Mouse (Mus musculus) frontal cortex, adult 2 months (tissue): Measurements from ENCODE around the gene Ppm1g. TPM values are rescaled to one million over a fixed set of nuclear protein-coding genes. Genes with fewer than 3 reads are reported as not detected.

Source experiments
- DNase-seq, 2 experiments: peaks; one replicate each; pipeline ENCODE4 v3.0.0; 2022; ENCODE audit warnings: low spot score in 1 of 2; ENCODE audit errors: extremely low spot score in 1 of 2
- polyA plus RNA-seq: library from polyadenylated mRNA; depleted of rRNA; stranded (reverse); fragments of >200 nt; gene quantifications from 2 replicates; pipeline ENCODE4 v1.2.3, GENCODE M21; 2012; rRNA removed

The Ppm1g gene
- 90.8 and 98.9 TPM in 2 replicates for polyA plus RNA-seq

DNA sequence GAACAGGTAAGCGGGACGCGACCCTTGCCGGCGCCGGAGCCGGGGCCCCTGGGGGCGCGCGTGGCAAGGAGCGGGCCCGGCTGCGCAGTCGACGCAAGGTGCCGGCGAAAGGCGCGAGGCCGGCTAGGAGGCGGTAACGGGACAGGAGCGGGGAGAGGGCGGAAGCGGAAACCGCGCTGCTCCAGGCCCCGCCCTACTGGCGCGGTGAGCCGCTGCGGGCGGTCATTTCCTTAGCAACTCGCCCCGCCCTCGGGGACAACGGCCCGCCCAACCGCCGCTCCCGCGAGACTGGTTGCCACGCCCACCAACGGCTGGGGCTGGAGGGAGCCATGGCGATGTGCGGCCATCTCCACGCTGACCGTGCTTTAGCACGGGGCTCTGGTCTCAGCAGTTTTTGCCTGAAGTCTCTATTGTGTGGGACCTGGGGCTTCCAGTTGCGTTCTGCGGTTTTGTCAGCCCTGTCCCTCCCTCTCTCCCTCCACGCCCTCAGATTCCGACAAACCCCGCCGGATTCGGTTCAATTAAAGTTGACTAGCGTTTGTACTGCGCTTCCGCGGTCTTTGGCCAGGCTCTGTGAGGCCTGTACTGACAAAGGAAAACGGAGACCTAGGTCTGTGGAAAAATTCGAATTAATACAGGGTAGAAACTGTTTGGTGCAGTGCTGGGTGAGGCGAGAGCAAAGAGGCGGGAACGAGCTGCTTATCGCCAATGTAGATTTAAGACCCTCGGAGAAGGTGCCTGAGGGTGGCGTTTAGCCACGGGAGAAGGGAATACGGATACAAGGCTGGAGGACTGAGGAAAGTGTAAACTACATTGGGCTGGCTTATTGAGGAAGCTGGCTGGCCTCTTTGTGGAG, at the start of gene Ppm1g:
Gene Ppm1g (minus strand): TSS at position 240 of the 856 bp plus-strand sequence.
- DNase-seq: peak; percentile 87 to 96

DNA sequence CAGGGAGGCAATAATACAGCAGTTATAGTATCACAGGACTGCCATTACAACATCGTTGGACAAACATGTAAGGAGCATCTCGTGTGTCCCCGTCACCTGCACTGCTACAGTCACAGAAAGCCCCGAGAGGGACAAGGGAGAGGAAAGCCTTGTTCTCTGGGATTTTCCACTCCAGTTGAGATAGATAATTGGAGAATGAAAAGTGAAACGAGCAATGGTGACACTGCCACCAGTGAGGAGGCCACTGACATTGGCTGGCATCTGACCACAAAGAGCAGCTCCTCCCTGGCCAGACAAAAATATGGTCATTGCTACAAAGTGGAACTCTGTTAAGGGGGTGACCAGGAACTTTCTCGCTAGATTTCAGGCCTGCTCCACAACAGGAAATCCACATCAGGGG, 47.2 kb upstream of the Ppm1g start:
- DNase-seq: no peak

DNA sequence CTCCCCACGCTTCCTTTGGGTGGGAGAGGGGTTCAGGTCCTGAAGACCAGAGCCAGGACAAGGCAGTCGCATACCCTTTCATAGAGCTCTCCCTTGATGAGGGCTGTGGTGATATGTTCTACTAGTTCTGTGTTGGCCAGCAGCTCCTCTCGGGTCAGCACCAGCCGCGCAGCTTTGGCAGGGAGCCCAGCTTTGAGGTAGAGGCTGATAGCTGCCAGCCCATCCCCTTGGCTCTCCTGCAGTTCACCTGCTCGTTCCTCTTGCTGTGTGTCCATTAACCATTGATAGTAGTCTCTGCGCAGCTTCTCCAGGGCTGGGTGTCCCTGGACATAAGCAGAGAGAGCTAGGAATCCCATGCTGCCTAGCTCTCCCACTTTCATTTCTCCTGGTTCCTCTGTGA, 45.6 kb upstream of the Ppm1g start:
- DNase-seq: no peak

DNA sequence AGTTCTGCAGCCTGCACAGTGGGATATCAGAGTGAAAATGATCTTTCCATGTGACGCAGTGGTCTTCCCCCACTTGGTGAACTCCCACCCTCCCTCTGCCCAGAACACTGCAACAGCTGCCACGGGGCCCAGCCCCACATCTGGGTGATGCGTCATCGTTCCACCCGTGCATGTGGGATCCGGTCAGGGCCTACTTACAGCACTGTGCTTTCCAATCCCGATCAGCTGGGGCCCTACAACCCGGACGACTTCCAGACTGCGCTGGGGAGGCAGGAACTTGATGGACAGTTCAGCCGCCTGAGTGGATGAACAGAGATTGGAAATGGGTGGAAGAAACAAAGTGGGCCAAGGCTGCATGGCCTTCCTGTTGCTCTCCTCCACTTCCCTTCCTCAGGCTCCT, 37.1 kb upstream of the Ppm1g start:
- DNase-seq: no peak

DNA sequence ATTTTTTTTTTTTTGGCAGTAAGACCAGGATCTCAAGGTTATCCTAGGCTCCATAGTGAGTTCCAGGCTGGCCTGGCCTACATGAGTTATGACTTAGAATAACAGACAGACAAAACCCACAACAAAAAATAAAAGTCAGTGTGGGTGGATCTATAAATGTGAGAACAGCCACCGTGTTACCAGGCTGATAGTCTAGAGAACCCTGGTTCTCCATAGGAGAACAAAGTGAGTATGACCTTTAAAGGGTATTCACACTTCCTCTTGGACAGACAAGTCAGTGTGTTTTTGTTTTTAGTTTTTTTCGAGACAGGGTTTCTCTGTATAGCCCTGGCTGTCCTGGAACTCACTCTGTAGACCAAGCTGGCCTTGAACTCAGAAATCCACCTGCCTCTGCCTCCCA, 35.5 kb upstream of the Ppm1g start:
- DNase-seq: no peak

DNA sequence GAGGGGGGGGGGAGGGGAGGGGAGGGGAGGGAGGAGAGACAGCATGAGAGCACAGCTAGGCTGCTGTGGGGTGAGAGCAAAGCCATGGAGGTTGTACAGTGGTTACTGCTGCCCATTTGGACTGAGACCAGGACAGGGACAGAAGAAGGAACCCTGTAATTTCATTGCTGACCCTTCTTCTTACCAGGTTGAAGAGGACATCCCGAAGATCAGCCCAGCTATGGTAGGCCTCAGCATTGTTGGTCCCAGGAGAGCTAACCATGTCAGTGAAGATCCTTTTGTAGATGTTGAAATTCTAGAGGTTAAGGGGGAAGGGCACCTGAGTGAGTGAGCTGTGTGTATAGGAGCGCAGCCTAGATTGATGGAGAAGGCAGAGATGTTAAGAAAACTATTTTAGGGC, 34.9 kb upstream of the Ppm1g start:
- DNase-seq: no peak

DNA sequence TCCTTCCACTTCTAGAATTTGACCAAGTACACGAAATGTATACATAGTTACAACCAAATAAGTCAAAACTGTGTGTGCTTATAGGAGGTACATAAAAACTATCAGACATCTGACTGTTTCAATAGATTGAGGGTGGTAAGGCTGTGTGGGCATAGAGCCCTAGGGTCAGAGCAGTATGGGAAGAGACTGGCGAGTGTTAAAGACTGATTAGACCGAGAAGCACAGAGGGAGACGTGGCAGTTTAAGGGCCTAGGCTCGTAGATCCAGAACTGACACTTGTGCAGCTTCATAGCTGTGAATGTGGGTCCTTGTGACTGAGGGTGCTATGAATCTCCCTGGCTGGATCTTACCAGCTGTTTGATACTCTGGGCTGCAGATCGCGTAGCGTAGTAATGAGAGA, 34.4 kb upstream of the Ppm1g start:
- DNase-seq: no peak

DNA sequence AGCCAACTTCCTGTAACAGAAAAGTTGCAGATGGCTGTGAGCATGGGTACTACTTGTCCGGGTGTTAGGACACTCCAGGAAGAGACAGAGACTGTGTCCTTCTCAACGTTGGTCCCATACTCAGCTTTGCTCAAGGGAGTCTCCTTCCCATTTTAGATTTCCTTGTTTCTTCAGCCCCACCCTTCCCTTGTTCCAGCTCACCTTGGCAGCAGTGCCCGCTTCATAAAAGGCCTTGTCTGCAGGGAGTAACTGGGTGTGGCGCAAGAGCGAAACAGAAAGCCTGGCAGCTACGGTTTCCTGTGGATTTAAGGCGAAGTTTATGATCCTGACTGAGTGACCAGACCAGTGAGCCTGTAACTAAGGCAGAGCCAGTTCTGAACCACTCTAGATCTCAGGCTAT, 34.0 kb upstream of the Ppm1g start:
- DNase-seq: no peak

DNA sequence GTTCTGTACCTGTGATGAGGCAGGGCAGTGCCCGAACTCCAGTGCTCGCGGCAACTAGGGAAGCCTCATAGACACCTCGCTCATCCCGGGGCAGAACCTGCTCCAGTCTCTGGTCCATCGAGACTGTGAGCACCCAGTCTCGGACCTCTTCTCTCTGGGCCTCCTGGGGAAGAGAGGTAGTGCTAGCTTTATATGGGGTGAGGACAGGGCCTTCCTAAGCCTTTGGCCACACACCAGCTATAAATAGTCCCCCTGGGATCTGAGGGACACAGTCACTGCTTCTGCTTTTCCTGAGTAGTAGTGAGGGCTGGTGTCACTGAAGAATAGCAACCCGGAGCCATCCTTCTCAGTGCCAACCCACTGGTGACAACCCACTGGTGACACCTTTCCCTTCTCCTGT, 33.3 kb upstream of the Ppm1g start:
- DNase-seq: no peak

DNA sequence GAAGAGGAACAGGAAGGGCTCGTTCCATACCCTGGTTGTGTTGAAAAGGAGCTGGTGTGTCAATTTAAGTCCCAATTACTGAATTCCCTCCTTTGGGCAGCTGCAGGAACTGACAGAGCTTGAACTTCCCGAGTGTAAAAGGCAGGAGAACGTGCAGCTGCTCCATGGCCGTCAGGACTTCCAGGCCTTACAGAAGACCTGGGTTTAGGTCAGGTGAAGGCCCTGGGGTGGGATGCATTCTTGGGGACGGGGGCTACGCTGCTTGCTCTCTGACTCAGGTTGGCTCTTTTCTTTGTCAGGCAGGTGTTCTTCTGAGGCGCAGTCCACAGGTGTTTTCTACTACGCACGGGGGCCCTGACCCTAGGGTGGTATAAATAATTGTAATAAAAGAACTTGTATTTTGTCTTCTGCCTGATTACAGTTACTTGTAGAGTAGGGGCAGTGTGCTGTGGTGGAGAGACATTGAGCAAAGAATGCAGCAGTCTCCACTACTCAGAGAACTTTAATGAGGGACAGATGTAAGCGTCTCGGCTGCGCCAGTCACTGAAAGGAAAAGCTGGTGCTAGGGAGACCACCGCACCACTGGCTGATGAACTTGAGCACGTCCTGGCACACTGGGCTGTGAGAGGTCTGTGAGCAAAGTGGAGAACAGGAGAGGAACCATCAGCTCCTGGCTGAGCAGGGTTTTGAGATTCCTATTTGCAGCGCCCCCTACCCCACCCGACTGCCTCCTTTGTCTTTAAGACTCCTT, 32.5 kb upstream of the Ppm1g start:
- no peak for DNase-seq

DNA sequence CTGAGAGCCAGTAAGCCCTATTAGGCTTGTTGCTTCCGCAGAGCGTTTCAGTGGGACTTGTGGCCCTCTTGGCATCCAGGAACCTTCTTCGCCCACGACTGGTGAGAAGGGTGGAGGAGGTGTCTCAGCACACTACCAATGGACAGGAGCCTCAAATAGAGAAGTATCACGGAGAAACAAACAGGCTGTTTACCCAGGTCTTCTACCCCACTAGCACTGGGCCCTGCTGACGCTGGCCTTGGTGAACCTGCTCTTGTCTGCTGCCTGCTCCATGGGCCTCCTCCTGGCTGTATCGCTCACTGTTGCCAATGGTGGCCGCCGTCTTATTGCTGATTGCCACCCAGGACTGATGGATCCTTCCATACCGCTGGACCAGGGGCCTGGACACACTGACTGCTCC, 31.7 kb upstream of the Ppm1g start:
- no peak for DNase-seq

DNA sequence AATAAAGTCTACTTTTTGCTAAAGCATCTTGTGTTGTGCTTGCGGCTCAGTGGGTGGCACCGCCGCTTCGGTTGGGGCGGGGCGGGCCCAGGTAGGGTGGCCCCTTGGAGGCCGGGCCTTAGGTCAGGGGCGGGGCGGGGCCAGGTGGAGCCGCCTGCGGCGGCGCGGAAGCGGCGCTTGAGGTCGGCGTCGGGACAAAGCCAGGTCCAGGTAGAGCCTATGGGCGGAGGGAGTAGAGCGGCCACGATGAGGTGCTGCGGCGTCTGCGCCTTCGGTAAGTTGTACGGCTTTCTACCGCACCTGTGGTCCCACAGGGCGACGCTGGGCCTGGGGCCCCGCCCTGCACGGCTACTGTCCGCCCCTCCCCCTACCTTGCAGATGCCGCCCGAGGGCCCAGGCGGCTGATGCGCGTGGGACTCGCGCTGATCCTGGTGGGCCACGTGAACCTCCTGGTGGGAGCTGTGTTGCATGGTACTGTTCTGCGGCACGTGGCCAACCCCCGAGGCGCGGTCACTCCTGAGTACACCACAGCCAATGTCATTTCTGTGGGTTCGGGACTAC, 31.1 kb upstream of the Ppm1g start, which contains the start of gene Krtcap3:
Gene Krtcap3 (plus strand): TSS at position 151 of the 561 bp plus-strand sequence.
- DNase-seq: peak in 1 of 2 experiments; percentile 20

DNA sequence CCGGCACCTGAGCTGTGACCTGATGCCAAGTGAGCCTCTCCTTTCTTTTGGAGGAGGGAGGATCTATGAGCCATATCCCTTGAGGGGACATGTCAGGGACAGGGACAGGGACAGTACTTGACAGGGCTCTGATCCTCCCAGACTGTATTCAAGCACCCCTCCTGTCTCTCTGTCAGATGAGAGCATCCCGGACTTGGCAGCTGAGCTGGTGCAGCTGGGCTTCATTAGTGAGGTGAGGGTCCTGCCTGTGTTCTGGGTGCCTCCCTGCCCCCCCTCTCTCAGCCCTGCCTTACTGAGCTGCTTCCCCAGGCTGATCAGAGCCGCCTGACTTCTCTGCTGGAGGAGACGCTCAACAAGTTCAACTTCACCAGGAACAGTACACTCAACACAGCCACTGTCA, 30.2 kb upstream of the Ppm1g start:
- DNase-seq: no peak

DNA sequence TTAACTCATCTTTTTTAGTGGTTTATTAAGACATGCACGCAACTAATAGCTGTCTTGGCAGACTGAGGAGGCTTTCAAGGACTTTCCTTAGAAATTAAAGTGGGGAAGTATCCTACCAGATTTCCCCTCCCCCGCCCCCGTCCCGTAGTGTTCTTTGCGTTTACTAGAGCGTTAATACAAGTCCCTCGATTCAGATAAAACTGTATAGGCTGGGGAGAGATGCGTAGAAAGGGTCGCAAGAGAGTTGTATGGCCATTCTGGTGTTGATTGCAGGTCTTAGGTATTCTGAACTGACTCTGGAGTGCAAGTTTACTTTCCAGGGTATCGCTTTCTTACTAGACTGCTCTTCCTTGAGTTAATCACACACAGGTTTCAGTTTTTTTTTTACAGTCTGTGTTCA, 21.7 kb upstream of the Ppm1g start:
- DNase-seq: no peak

DNA sequence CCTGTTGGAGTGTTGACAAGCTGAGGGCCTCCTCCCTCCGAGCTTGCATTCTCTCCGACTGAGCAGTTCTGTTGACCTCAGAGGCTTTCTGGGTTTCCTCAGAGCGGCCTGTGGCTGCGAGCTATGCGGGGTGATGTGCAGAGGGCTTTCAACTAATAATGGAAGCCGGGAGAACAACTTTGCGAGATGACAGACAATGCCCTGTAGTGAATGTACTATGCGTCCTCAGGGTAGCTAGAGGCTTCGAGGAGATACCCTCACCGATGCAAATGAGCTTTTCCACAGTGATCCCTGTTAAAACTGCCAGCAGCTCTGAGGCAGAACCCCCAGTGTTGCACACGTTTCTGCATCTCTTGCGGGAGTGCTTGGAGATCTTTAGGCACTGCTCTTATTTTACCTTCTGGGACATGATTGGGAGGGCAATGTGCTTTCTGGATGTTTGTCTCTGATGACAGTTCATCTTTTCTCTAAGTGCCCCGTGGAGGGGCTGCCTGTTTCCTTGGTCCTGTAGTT, 21.1 kb upstream of the Ppm1g start:
- no peak for DNase-seq

DNA sequence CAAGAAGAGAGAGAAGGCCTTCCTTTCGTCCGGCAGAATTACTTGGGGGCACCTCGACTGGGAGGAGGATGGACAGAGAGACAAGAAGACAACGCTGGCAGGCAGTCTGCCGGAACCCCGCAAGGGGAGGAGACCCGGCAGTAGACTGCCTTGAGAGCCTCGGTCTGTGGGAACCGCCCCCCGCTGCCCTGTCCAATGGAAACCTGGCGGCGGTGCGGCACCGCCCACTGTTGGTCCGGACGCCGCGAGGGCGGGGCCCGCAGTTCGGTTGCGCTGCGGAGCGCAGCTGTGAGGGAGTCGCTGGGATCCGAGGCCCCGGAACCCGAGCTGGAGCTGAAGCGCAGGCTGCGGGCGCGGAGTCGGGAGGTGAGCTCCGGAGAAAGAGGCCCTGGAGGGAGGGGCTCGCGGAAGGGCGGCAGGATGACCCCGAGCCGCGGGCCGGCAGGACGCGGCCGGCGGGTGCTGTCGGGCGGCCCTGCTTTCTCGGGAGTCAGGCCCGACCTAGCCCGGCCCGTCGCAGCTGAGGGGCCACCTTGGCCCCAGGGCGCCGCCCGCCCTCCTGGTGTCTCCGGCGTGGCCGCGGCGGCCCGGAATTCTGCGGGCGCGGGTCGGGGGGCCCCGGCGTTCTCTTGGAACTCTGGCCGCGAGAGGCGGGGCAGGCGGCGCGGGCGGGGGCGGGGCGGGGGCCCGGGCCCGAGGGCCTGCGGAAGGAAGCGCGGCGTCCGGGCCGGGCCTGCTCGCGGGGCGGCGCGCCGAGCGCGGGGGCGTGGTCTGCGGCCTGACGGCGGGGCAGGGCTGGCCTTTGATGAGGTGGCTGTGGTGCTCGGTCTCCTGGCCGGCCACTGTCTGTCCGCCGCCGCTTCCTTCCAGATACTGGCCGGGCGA, 20.4 kb upstream of the Ppm1g start, which contains the start of the genes Nrbp1 and Gm9970:
Gene Nrbp1 (plus strand): TSS at position 228 of the 885 bp plus-strand sequence.
Gene Gm9970 (minus strand): TSS at position 596 of the 885 bp plus-strand sequence.
- DNase-seq: peak; percentile 91 to 95

DNA sequence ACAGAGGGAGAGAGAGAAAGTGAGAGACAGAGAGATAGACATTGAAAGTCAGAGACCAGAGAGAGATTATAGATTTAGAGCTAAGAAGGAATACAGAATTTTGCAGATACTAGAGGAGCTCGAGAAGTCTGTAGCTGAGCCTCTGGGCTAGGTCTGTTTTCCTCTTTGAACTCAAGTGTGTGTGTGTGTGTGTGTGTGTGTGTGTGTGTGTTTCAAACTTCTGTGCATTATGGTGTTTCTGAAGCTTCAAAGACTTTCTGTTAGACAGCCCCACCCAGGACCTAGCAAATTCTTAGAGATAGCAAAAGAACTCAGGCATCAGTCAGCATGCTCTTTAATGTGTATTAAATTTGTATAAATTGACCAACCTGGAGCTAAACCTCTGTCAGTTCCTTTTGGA, 6.2 kb upstream of the Ppm1g start:
- no peak for DNase-seq

DNA sequence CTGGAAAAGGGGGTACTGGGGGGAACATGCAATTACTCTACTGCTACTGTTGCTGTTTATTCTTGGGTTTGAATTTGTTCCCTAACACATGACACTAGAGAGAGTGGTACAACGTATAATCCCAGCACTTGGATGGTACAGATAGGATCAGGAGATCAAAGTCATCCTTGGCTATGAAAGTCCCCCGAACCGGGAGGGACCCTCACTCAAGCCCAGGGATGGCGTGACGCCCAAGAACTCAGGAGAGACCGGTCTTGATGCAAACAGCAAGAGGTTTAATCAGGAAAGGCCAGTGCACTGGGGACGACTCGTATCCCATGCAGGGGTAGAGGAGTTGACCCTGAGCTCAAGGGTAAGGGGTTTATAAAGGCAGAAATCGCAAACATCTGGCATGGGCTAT, 2.2 kb upstream of the Ppm1g start:
- DNase-seq: no peak

DNA sequence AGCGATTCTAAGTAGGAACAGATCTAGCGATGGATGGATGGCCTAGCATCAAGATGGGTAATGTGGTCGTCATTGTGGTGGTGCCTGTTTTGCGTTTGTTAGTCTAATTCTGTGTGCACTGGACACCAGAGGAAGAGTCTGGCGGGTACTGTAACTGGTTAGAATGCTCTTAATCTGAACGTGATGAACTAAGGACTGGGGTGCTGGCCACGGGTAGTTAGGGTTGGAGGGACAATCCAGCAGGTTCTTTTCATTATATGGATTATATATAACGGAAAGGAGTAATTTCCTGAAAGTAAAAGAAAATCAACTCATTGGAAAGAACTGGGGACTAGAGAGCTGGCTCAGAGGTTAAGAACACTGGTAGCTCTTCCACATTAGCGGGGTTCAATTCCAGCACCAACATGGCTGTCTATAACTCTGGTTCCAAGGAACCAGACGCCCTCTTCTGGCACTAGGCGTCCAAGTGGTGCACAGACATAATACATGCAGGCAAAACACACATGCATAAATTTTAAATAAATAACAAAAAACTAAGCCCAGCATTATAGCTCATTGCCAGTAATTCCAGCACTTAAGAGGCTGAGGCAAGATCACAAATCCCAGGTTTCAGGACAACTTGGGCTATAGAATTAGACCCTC, 938 bp upstream of the Ppm1g start:
- DNase-seq: no peak
